Mouse (Mus musculus) layer of hippocampus, adult 8-10 months (tissue): ENCODE measurements around the gene Scaper. TPM values are rescaled to one million over a fixed set of nuclear protein-coding genes. Genes with fewer than 3 reads are reported as not detected.

Source experiments
- DNase-seq, 2 experiments: peaks; one replicate each; pipeline ENCODE4 v3.0.0; 2022; ENCODE audit warnings: low spot score in 2 of 2
- total RNA-seq, 4 experiments: library from RNA; stranded (reverse); gene quantifications; 2 replicates each; pipeline ENCODE4 v1.2.4; 2022

The Scaper gene
- total RNA-seq, 4 experiments from 2014 or later: 31.4 to 36.8 (median 32.5) TPM

- no peak for DNase-seq
These were observed 329.0 kb downstream of the Scaper start for GRCm38 (mm10) chr9:55608701-55609531.

GRCm38 (mm10) chr9:55598594-55598993, 339.3 kb downstream of the Scaper start:
- DNase-seq: no peak

GRCm38 (mm10) chr9:55586141-55586540, 351.8 kb downstream of the Scaper start:
- DNase-seq: no peak

GRCm38 (mm10) chr9:55581414-55581813, 356.5 kb downstream of the Scaper start:
- no peak for DNase-seq

GRCm38 (mm10) chr9:55576571-55576970, 361.3 kb downstream of the Scaper start:
- DNase-seq: peak; percentile 7 to 11

- no peak for DNase-seq
These were observed 366.8 kb downstream of the Scaper start for GRCm38 (mm10) chr9:55571071-55571470.

GRCm38 (mm10) chr9:55568466-55569159, 369.3 kb downstream of the Scaper start:
- no peak for DNase-seq

- DNase-seq: no peak
These were observed 377.0 kb downstream of the Scaper start for GRCm38 (mm10) chr9:55560960-55561359.

- DNase-seq: no peak
These were observed 382.9 kb downstream of the Scaper start for GRCm38 (mm10) chr9:55554986-55555385.

GRCm38 (mm10) chr9:55549302-55549890, 388.5 kb downstream of the Scaper start:
- DNase-seq: no peak

- no peak for DNase-seq
These were observed 389.0 kb downstream of the Scaper start for GRCm38 (mm10) chr9:55548871-55549270.

GRCm38 (mm10) chr9:55546176-55547010, 391.5 kb downstream of the Scaper start:
- no peak for DNase-seq

- DNase-seq: no peak
These were observed 392.3 kb downstream of the Scaper start for GRCm38 (mm10) chr9:55545556-55546175.

- no peak for DNase-seq
These were observed 392.9 kb downstream of the Scaper start for GRCm38 (mm10) chr9:55544861-55545555.

GRCm38 (mm10) chr9:55543703-55544401, 394.1 kb downstream of the Scaper start:
- DNase-seq: peak in 1 of 2 experiments; percentile 27

- no peak for DNase-seq
These were observed 394.6 kb downstream of the Scaper start for GRCm38 (mm10) chr9:55543336-55543702.

- no peak for DNase-seq
These were observed 395.3 kb downstream of the Scaper start for GRCm38 (mm10) chr9:55542366-55543325.

GRCm38 (mm10) chr9:55541681-55542365, 396.1 kb downstream of the Scaper start:
- DNase-seq: no peak
